Mouse (Mus musculus) urinary bladder, postnatal 14 days (tissue): ENCODE results near the gene Efnb3.
"Not testable (repeated sequence)": the region's sequence is repeated elsewhere in the genome, so short reads cannot be mapped to it uniquely, and the experiment has no call there.

Experiments used
- DNase-seq: peaks from one replicate; pipeline ENCODE4 v3.0.0; 2021; ENCODE audit warnings: low spot score

Gene Efnb3

DNA sequence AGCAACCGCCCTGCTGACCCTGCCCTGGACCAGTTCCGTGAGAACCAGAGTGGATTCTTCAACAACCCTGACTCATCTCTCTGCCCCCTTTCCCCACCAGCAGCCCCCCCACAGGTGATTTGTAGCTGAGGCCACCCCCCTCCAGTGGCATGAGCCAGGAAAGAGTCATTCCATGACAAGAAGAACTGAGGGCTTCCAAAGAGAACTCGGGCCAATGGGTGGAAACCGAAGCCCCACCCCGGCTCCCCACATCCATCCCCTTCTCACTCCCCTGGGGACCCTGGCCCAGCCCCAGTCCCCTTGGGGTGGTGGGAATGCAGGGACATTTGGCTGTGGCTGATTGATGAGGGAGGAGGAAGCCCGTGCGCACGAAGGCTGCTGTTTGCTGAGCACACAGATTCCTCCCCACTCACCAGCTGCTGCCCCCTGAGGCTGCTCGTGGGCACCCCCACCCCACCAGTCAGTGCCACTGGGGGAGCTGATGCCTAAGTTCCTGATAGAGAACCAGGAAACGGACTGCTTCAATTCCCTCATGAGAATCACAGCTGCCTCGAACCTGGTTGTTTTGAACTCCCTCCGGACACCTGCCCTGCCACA lies 10.8 kb downstream of the Efnb3 start, which contains the start of gene Dnah2:
Dnah2 (minus strand) TSS at position 51 of the 597 bp plus-strand sequence.
- no peak for DNase-seq

DNA sequence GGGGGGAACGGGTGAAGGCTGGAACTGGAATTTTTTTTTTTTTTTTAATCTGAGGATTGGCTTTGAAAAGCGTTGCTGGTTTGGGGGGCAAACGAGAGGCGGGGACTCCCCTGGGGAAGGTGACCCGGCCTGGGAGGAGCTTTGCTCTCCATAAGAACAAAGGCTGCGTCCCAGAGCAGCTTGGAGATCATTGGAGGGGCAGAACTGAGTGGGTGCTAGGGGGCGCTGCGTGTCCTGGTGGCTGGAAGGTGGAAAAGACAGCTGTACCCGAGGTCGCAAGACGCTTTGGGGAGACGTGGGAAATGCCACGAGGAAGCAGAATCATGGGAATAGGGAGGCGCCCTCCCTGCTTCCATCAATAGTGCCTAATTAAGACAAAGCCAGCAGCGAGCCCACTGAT lies 12.9 kb downstream of the Efnb3 start:
- peak; percentile 53 for DNase-seq

DNA sequence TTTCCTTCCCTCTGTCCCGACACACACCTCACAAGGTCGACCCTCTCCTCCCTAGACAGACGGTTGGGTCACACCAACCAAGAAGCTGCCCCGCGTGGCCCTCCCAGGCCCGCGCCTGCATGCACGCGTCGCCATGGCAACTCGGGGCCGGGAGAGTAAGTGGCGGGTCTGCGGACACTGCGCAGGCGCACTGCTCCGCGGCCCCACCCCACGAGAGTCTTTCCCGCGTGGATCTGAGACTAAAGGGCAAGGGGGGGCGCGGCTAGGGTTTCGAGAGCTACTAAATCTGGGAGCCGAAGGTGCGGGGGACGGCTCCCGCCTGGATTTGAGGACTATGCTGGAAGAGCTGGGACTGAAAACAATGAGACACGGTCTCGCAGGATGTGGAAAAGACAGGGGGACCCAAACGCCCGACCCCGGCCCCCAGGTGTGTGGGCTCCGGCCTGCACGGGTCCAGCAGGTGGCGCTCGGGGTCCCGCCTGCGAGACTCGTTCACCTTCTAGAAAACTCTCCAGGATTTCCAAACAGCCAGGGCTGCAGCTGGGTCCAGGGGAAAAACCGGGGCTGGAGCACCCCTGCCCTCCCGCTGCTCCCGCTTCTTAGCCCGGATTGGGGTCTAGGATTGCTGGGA lies 13.5 kb downstream of the Efnb3 start:
- DNase-seq: peak; percentile 80

DNA sequence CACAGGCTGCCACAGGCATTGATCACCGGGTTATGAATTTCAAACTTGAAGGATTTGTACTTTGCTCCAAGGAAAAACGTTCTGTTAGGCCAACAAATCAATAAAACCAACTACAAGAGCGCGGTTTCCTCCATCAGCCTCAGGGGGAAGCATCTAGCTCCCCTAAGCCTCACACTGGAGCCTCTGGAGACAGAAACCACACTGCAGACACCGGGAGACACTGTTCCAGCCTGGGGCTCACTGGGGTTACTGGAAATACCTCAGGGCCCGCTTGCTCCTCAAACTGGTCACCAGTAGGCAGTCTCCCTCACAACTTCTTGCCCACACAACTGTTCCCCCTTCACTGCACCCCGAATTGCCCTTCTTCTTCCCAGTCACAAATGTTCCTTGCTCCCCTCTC lies 14.0 kb downstream of the Efnb3 start:
- no peak for DNase-seq

DNA sequence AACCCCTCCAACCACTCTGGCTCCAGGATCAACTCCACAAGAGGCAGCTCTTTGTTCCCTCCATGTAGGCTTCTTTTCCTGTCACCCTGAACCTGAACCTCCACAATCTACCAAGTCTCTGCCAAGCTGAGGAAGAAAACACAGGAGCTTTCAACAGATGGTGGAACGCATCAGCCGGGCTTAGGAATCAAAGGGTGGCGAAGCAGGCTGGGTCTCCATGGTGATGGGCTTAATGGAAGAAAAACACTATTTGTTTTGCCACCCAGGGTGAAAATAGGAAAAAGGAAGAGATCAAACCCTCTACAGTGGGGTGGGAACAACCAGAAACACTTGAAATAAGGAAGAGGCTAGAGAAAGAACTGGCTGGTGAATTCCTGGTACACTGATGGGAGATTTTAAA lies 16.4 kb downstream of the Efnb3 start:
- no peak for DNase-seq

DNA sequence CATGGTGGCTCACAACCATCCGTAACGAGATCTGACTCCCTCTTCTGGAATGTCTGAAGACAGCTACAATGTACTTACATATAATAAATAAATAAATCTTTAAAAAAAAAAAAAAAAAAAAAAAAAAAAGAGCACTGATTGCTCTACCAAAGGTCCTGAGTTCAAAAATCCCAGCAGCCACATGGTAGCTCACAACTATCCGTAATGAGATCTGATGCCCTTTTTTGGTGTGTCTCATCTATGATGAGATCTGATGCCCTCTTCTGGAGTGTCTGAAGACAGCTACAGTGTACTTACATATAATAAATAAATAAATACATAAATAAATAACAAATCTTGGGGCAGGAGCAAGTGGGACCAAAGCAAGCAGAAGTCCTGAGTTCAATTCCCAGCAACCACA lies 18.3 kb downstream of the Efnb3 start:
- DNase-seq: not testable (repeated sequence)

DNA sequence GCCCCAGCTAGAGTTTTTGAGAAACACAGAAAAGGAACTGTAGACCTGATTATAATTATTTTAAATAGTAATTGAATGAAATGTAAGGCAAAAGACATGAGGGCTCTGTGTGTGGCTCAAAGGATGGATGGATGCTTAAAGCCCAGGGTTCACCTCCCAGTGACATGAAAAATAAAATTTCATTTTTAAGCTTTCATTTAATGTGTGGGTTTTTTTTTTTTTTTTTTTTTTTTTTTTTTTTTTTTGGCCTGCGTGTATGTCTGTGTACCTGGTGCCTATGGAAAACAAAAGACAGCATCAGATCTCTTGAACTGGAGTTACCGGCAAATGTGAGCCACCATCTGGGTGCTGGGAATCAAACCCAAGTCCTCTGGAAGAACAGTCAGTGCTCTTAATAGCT lies 19.3 kb downstream of the Efnb3 start:
- DNase-seq: no peak

DNA sequence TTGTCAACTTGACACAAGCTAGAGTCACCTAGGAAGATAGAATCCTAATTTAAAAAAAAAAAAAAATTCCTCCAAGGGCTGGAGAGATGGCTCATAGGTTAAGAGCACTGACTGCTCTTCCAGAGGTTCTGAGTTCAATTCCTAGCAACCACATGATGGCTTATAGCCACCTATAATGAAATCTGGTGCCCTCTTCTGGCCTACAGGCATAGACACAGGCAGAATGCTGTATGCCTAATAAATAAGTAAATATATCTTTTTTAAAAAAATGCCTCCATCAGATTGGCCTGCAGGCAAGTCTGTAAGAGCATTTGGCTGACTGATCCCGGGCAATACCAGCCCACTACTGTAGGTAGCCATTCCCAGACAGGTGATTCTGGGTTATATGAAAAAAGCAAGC lies 25.0 kb downstream of the Efnb3 start:
- DNase-seq: no peak

DNA sequence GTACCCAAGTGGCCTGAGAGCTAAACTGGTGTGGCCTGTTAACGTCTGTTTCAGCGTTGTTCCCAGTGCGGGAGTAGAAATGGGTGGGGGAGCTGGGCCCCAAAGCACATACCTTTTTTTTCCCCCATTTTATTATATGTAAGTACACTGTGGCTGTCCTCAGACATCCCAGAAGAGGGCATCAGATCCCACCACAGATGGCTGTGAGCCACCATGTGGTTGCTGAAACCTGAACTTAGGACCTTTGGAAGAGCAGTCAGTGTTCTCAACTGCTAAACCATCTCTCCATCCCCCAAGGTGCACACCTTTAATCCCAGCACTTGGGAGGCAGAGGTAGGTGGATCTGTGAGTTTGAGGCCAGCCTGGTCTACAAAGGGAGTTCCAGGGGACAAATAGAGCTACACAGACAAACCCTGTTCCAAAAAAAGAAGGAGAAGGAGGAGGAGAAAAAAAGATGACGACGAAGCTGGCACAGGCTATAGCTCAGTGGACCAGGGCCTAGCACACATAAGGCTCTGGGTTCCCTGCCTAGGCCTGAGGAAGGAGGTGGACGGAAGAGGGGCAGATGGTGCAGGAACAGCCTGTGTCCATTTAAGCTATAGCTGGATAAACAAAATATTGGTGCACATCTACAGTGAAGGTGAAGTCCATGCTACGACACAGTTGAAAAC lies 27.4 kb downstream of the Efnb3 start:
- DNase-seq: no peak

DNA sequence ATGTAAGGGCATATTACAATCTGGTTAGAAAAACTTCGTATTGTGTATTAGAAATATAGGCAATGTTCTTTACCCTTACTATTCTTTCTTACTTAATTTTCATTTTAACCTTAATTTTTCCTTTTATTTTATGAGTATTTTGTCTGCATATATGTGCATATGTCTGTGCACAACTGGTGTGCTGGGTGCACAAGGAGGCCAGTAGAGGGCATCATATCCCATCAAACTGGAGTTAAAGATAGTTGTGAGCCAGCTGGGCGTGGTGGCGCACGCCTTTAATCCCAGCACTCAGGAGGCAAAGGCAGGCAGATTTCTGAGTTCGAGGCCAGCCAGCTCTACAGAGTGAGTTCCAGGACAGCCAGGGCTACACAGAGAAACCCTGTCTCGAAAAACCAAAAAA lies 29.2 kb downstream of the Efnb3 start:
- not testable (repeated sequence) for DNase-seq

DNA sequence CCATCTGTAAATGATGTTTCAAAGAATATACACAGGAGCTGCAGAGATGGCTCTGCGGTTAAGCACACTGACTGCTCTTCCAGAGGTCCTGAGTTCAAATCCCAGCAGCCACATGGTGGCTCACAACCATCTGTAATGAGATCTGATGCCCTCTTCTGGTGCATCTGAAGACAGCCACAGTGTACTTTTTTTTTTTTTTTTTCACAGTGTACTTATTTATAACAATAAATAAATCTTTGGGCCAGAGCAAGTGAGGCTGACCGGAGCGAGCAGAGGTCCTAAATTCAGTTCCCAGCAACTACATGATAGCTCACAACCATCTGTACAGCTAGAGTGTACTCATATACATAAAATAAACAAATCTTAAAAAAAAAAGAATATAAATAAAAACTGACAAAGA lies 29.7 kb downstream of the Efnb3 start:
- not testable (repeated sequence) for DNase-seq

DNA sequence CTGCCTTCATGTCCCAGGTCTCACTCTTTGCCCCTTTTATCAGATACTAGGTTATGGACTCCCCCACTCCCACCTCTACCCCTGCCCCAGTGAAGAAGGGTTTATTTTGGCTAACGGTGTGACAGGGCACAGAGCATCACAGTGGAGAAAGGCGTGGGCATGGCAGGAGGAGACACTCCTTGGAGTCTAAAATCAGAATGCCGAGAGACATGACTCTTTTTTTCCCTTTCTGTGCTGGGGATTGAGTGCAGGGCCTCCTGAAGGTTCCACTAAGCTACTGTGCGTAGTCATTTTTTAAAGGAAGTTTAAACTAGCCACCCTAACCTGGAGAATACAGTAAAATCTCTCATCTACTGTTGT lies 32.0 kb downstream of the Efnb3 start:
- no peak for DNase-seq

DNA sequence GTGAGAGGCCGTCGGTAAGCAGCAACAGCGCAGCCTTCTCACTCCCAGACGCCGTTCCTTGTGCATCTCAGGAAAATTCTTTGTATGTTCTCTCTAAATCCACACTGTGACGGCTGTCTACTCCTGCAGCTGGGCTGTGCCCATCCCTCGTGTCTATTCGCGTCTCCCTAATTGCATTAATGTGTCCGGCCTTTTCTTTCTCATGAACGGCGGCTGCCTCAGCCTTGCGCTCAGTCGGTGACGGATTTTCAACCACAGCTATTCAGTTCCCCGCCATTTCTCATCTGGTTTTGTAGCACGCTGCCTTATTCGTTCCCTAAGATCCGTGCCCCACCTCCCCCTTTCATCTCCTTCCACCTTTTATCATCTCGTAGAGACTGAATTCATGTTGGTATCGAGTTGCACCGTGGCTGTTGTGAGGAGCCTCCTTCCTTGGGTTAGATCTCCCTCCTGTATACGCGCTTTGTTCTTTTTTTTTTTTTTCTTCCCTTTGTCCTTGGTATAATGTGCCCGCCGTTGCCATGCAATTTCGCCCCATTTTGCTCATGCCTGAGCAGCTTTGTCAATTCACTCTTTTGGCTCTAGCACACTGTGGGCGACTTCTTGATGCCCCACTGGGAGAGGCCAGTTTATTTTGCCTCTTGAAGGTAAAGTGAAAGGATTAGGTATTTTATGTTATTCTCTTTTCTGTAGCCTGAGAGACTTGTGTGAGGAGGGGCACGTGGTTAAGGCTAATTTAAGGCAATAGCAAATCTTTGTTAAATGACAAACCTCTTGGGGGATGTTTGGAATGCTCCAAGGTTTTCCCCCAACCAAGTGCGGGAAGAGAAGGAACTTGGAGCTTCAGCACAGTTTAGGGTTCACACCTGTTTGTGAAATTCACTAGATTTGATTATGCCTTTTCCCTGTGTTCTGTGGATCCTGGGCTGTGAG lies 32.6 kb downstream of the Efnb3 start:
- DNase-seq: no peak

DNA sequence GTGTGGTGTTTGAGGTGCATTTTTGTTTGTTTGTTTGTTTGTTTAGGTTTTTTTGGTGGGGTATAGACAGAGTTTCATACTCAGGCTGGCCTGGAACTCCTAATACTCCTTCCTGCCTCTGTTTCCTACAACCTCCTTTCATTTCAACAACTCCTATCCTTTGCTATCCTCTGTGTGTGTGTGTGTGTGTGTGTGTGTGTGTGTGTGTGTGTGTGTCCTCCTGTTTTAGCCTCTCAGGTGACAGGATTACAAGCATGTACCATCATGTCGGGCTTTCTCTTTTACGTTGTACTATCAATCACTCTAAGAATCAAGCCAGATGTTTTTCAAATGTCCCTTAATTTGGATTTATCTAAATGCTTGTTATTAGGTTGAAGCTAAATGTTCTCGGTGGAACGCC lies 33.4 kb downstream of the Efnb3 start:
- no peak for DNase-seq

DNA sequence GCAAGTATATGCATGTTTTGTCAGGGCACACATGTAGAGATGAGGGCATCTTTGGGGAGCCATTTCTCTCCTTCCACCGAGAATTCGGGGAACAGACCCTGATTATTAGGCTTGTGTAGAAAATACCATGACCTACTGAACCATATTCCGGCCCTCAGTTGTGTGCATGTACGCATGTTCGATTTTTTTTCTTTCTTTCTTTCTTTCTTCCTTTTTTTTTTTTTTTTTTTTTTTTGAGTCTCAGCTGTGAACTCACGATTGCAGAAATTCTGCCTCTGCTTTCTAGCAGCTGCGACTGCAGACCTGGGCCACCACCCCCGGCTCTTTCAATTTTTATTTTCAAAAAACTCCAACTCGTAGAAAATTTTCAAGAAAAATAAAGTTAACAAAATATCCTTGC lies 34.3 kb downstream of the Efnb3 start:
- no peak for DNase-seq

DNA sequence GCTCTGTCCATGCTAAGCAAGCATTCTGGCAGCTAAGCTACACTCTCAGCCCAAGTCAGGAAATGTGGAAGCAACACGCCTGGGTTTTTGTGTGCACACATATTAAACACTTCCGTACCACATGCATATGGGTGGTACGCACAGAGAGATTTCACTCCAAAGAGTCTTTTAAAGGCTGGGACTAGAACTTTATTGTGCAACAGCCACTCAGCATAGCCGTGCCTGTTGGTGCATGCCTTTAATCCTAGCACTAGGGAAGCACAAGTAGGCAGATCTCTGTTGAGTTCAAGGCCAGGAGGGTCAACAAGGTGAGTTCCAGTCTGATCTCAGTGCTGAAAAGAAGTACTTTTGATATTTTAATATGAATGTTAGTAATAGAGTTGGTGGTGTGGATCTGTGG lies 36.4 kb downstream of the Efnb3 start:
- no peak for DNase-seq

DNA sequence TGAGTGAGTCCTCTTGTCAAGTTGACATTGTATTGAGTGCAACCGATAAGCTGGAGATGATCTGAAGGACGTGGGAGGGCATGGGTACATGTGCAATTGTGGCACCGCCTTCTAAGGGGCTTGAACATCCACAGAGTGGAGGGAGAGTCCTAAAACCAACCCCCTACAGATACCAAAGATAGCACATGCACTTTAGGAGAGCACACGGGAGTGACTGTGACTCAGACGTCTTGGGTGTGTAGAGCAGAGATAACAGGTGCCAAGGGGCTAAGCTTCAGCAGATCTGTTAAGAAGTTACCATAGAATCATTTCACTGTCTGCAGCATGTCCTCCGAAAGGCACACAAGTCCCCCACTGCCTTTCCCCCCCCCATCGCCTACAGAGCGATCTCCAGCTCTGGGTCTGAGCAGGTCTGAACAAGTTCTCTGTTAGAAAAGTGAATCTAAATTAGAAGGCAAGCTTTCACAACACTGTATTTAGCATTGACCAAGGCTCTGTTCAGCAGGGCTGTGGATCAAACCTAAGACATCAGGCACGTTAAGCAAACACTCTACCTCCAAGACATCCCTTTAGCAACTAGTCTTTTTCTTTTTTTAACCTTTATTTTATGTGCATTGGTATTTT lies 38.4 kb downstream of the Efnb3 start:
- no peak for DNase-seq

DNA sequence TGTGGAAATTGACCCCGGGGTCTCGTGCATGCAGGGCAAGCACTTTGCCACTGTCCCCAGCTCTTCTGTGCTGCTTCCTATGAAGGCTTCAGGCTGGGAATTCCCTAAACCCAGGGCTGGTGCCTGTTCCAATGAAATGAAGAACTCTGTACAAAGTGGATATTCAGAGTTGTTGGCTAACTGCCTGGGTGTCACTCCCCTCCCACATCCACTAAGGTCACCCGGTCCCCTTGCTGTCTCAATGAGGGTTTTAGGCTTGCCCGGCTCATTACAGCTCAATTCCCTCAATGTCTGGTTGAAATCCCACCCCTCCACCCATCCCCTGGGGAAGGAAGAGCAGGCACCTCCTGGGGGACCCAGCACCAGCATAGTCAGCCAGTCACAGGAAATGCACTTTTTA lies 40.0 kb downstream of the Efnb3 start:
- no peak for DNase-seq

DNA sequence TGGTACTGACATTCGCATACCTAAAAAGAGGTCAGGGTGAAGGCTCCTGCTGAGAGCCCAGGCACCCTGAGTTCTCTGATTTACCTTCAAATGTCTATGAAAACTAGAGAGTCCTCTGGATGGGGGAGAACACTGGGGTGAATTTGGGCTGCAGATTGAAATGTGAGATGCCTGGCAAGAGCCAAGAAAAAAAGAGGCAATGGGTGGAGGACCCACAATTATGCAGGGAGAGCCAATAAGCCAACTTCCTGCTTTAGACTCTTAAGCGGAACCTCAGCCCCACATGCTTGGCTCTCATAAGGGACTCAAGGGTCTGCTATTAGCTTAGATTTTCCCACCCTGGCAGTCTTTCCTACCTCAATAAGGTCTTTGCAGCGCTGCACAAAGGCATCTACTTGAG lies 43.3 kb downstream of the Efnb3 start:
- no peak for DNase-seq

DNA sequence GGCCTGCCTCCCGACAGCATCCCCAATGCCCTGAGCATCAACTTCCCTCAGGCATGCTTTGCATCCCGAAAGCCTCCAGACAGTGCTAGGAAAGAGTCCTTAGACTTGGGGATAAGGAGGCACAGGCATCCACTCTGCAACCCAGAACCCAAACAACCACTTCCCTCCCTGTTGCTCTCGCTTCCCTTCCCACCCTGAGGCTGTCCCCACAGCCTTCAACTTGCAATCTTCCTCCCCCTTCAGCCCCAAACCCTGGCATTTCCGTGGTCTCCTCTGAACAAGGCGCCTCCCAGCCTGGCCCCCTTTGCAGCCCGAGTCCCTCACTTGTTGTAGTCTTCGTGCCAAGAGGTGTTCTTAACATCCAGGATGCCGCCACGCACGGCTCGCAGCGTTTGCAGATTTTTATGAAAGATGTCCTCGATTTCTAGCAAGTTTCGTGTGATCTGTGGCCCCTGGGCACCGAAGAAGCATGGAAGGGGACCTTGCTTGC lies 43.8 kb downstream of the Efnb3 start:
- DNase-seq: no peak

DNA sequence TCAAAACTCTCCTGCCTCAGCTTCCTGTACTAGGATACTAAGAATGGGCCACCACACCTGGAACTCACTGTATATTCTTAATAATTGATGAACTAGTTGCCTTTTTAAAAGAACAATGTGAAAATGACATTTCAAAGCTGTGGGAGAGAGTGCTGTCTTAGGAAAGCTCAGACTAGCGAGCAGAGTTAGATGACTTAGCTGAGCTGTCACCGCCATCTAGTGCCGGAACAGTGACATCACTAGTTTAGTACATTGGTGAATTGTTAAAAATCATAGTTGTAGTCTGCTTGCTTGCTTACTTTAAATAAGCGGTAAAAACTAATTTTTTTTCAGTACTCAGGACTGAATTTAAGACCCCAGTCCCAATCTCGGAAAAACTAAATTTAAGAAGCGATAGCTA lies 46.2 kb downstream of the Efnb3 start:
- peak; percentile 67 for DNase-seq
